Mouse (Mus musculus) Patski (cell line): Measurements from ENCODE around the gene Clspn. TPM values are rescaled to one million over a fixed set of nuclear protein-coding genes. Genes with fewer than 3 reads are reported as not detected.
"Not testable (repeated sequence)": the region's sequence is repeated elsewhere in the genome, so short reads cannot be mapped to it uniquely, and the experiment has no call there.

Experiments
- ATAC-seq: fragments of 100-300 bp; one replicate; pipeline ENCODE4 v1.8.0; 2021
- CTCF ChIA-PET: fragments of 350-600 bp; sonication (Branson Sonifier 250); formaldehyde crosslinking; loops from one replicate; lab custom pipeline; 2022; ENCODE audit warnings: inconsistent platforms; lab: Charles Lee
- POLR2A ChIA-PET: fragments of 350-600 bp; sonication (Branson Sonifier 250); formaldehyde crosslinking; loops from one replicate; lab custom pipeline; 2022; ENCODE audit warnings: antibody characterized with exemption, inconsistent platforms; lab: Charles Lee
- DNase-seq: peaks from one replicate; pipeline ENCODE4 v3.0.0-alpha.2; 2011; ENCODE audit warnings: low read depth, low spot score
- H3K27me3 ChIP-seq: fragments of 371-371 bp; one replicate; pipeline ENCODE4 v1.5.1; 2021
- CTCF ChIP-seq: fragments of 100-300 bp; IDR thresholded peaks from one replicate; pipeline ENCODE4 v1.5.1; 2021
- in situ Hi-C: fragments of 300-500 bp; cut with MboI; formaldehyde crosslinking; loops from 3 replicates; pipeline ENCODE4 v1.11.1; 2018; ENCODE audit warnings: low pct_unique_long_range_greater_than_20kb, mixed read lengths
- polyA plus RNA-seq: library from polyadenylated mRNA; unstranded; gene quantifications from one replicate; pipeline ENCODE4 v1.2.3, GENCODE M21; 2021

The Clspn gene
- polyA plus RNA-seq, 1 experiment from 2014 or later, result 9.1 TPM

GRCm38 (mm10) chr4:126533729-126534070, 23.0 kb upstream of the Clspn start:
- no peak for DNase-seq
- H3K27me3 ChIP-seq, result no peaks in the 10 kb centered on the region
- in situ Hi-C loops, result no loop called here
- POLR2A ChIA-PET, result no interaction called here
- CTCF ChIA-PET, result no interaction called here
- no peak for ATAC-seq
- no peak for TF ChIP-seq CTCF

GRCm38 (mm10) chr4:126535631-126536030, 21.1 kb upstream of the Clspn start:
- in situ Hi-C loops, DNase-seq, CTCF ChIA-PET, H3K27me3 ChIP-seq, POLR2A ChIA-PET, ATAC-seq: not testable (repeated sequence)

DNA sequence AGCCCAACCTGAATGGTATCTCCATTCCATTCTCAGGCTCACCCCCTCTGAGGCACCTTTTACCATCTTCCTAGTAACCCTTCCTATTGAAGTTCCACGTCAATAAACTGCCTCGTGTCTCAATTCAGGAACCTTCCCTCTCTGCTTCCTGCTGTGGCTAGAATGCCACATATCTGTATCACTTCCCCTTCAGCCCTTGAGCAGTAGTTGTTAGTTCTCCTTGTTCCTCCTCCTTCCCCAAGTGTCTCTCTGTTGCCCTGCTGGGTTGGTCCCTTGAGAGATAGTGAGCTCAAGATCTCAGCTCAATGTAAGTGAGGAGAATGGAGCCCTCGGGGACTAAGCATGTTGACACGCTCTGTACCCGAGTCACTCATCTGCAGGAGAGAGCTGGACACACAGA, 19.9 kb upstream of the Clspn start:
- H3K27me3 ChIP-seq, result no peaks in the 10 kb centered on the region
- in situ Hi-C loops, result no loop called here
- ATAC-seq (no peak), DNase-seq (no peak)
- POLR2A ChIA-PET, result no interaction called here
- CTCF ChIA-PET, result no interaction called here
- no peak for TF ChIP-seq CTCF

DNA sequence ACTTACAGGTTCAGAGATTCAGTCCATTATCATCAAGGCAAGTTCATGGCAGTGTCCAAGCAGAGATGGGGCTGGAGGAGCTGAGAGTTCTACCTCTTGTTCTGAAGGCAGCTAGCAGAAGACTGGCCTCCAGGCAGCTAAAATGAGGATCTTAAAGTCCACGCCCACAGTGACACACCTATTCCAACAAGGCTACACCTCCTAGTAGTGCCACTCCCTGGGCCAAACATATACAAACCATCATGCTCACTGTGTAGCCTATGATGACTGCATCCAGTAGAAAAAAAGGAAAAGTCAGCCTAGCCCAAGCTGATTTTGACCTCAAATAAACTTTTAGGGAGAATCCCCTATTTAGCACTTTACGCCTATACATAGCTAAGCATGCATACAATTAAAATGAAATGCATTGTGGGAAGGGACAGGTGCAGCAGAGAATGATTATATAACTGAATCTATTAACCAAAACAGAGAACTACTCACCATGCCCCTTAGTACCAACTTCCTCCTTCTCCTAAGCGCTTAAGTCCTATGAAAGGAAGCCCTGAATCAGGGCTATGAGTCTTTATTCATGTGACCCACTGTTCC, 16.2 kb upstream of the Clspn start:
- TF ChIP-seq CTCF, result no peak
- no peak for ATAC-seq
- ChIA-PET CTCF (no interaction called here), POLR2A (no interaction called here)
- DNase-seq, result no peak
- in situ Hi-C loops, result no loop called here
- H3K27me3 ChIP-seq, result peaks cover 6% of the 10 kb centered on the region

DNA sequence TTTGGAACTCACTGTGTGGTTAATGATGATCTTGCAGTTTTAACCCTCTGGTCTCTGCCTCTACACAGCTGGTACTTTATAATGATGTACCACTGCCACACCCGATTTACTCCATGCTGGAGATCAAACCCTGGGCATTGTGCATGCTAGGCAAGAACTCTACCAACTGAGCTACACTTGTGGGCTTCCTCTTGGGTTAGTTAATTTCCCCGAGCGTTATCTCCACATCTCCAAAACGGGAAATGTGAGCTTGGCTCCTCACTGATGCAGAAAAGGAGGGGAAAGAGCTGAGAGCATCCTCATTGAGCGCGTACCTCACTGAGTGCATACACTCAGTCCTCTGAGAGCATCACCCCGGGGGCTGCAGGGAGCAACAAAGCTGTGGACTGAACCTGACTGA, 13.9 kb upstream of the Clspn start:
- CTCF ChIA-PET, result no interaction called here
- no peak for TF ChIP-seq CTCF
- DNase-seq (no peak), ATAC-seq (no peak)
- peaks cover 6% of the 10 kb centered on the region for H3K27me3 ChIP-seq
- POLR2A ChIA-PET, result no interaction called here
- in situ Hi-C loops, result no loop called here

DNA sequence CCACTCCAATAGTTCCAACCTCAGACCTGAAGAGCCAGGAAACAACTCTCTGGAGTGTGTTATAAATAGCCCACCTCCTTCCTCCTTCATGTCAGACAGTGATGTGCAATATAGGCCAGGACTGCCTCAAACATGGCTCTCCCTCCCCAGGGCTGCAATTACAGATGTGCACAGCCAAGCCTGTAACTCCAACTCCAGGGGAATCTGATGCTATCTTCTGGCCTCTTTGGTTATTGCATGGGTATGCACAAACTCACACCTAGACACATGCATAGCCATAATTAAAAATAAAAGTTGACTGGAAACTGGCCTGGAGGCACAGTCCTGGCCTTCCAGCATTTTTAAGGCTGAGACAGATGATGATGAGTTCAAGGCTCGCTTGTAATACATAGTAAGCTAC, 11.7 kb upstream of the Clspn start:
- no peak for ATAC-seq
- POLR2A ChIA-PET, result no interaction called here
- no peak for TF ChIP-seq CTCF
- CTCF ChIA-PET, result no interaction called here
- no peak for DNase-seq
- H3K27me3 ChIP-seq, result peaks cover 6% of the 10 kb centered on the region
- in situ Hi-C loops, result no loop called here

GRCm38 (mm10) chr4:126545703-126546102, 11.0 kb upstream of the Clspn start:
- DNase-seq, result no peak
- H3K27me3 ChIP-seq, result peaks cover 6% of the 10 kb centered on the region
- in situ Hi-C loops, result no loop called here
- POLR2A ChIA-PET, result no interaction called here
- ATAC-seq, result no peak
- CTCF ChIA-PET, result no interaction called here
- TF ChIP-seq CTCF, result no peak

DNA sequence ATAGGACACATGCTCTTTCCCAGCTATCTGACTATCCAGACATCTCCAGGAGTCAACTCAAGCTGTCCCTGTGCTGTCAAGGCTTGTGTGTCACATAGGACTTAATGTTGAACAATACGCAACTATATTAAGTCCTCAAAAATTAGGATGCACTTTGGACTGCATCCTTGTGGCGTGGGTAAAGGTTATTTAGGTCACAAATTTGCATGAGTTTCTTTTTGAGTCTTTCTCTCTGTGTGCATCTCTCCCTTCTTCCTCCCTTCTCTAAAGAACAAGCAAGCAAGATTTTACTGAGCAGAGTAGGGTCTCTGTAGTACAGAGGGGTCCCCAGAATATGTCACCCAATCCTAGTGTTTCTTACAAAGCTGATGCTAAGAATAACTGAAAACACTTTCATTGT, 10.6 kb upstream of the Clspn start:
- in situ Hi-C loops, result no loop called here
- ChIA-PET CTCF (no interaction called here), POLR2A (no interaction called here)
- no peak for TF ChIP-seq CTCF
- DNase-seq (no peak), ATAC-seq (no peak)
- H3K27me3 ChIP-seq, result peaks cover 6% of the 10 kb centered on the region

DNA sequence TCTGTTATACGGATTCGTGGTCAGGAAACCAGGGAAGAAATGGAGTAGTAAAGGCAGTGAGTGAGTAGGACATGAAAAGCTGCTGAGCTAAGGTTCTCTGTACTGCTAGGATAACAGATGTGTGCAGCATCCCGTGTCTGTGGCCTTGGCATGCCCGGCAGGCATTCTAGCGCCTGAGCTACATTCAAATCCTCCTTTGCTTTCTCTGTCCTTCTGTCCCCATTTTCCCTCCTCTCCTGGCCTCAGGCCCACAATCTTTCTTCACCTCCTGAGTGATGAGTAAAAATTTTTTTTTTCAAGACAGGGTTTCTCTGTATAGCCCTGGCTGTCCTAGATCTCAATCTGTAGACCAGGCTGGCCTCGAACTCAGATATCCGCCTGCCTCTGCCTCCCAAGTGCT, 4.6 kb upstream of the Clspn start:
- ATAC-seq, result no peak
- POLR2A ChIA-PET, result no interaction called here
- H3K27me3 ChIP-seq, result no peaks in the 10 kb centered on the region
- no peak for DNase-seq
- TF ChIP-seq CTCF, result no peak
- in situ Hi-C loops, result loop anchor here (25.0 kb wide), 1 partner anchor 685 kb away; the partner anchor contains the start of gene Smim12
- CTCF ChIA-PET, result no interaction called here

DNA sequence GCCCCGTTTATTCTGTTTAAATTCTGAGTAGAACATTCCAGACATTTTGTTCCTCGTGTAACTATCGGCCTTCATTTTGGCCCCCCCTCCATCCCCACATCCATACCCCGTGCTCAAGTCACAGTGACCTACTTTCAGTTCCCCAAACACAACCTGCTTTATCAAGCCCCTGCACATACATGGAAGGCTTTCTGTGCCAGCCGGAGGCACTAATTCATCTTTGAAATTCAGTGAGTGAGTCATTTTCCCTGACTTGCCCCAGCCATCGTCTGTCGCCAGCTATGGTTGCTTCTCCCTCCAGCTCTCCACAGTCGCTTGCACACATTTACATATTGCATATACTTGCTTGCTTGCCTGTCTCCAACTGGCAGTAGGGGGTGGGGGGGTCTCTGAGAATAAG, 3.6 kb upstream of the Clspn start:
- POLR2A ChIA-PET, result no interaction called here
- CTCF ChIA-PET, result interaction anchor here (2.3 kb wide), 1 partner anchor 188 kb away, joined by 9 read pairs; no protein-coding TSS in a partner anchor
- no peak for DNase-seq
- in situ Hi-C loops, result loop anchor here (25.0 kb wide), 1 partner anchor 684 kb away; the partner anchor contains the start of gene Smim12
- H3K27me3 ChIP-seq, result no peaks in the 10 kb centered on the region
- TF ChIP-seq CTCF, result no peak
- no peak for ATAC-seq

DNA sequence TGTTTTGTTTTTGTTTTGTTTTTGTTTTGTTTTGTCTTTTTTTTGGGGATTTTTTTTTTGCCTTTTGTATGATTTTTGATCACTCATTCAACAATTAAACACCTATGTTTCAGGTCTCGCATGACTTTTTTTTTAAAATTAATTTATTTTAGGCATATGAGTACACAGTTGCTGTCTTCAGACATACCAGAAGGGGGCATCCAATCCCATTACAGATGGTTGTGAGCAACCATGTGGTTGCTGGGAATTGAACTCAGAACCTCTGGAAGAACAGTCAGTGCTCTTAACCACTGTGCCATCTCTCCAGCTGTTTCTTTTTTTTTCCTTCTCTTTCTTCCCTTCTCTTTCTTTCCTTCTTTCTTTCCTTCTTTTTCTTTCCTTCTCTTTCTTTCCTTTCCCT, 3.0 kb upstream of the Clspn start:
- ATAC-seq, result no peak
- no peak for DNase-seq
- POLR2A ChIA-PET, result no interaction called here
- in situ Hi-C loops, result loop anchor here (25.0 kb wide), 1 partner anchor 684 kb away; the partner anchor contains the start of gene Smim12
- no peaks in the 10 kb centered on the region for H3K27me3 ChIP-seq
- no peak for TF ChIP-seq CTCF
- CTCF ChIA-PET, result interaction anchor here (1.9 to 2.3 kb wide), 2 partner anchors 46 to 187 kb away, joined by 8 to 9 read pairs; no protein-coding TSS in a partner anchor
